Mouse (Mus musculus): ENCODE measurements around the gene Col17a1. TPM values are rescaled to one million over a fixed set of nuclear protein-coding genes. Genes with fewer than 3 reads are reported as not detected.

Gene Col17a1
- 2.5 TPM in 2 replicates for polyA plus RNA-seq (2014; fragmentation: Nextera tagmentation; extraction: Ambion mirVana)

GRCm38 (mm10) chr19:47691994-47692393, at the start of gene Col17a1:
Col17a1 (minus strand) TSS chr19:47692094.
- H3K9ac ChIP-seq (replicated peaks; ENCODE audit: low read length): no peak within 1 kb of the TSS
- no peak within 1 kb of the TSS for H3K4me3 ChIP-seq (ENCODE audit: low read depth, low read length)
- H3K4me2 ChIP-seq (ENCODE audit: low read depth, low read length): no peak within 1 kb of the TSS
- H3K9me3 ChIP-seq (replicated peaks; ENCODE audit: control insufficient read depth, low read length): no peaks in the 10 kb centered on the region
- DNase-seq (ENCODE audit: low spot score): no peak
- 76% methylated on average over 6 of the region's 6 CpGs for WGBS
- H3K27ac ChIP-seq (replicated peaks; ENCODE audit: low read depth, low read length): no peak within 1 kb of the TSS
- no peak for ATAC-seq (replicated peaks; ENCODE audit: insufficient number of reproducible peaks, low FRiP score, low TSS enrichment, low read depth)
- H3K27me3 ChIP-seq (ENCODE audit: control insufficient read depth, insufficient read depth, low read length): no peaks in the 10 kb centered on the region
- H3K4me1 ChIP-seq (ENCODE audit: control insufficient read depth, insufficient read depth, low read length): no peaks in the 10 kb centered on the region
- H3K36me3 ChIP-seq (replicated peaks; ENCODE audit: control insufficient read depth, insufficient read depth, low read depth, low read length): no peaks in the 10 kb centered on the region

GRCm38 (mm10) chr19:47731931-47732330, 40.0 kb upstream of the Col17a1 start:
- H3K4me1 ChIP-seq (ENCODE audit: control insufficient read depth, insufficient read depth, low read length): no peaks in the 10 kb centered on the region
- WGBS: 1% methylated on average over 14 of the region's 15 CpGs
- H3K4me3 ChIP-seq (ENCODE audit: low read depth, low read length): peak overlapping the region; percentile 73
- H3K4me2 ChIP-seq (ENCODE audit: low read depth, low read length): peak overlapping the region; percentile 16
- H3K9ac ChIP-seq (replicated peaks; ENCODE audit: low read length): peak overlapping the region; percentile 76
- H3K36me3 ChIP-seq (replicated peaks; ENCODE audit: control insufficient read depth, insufficient read depth, low read depth, low read length): no peaks in the 10 kb centered on the region; the same call in 1 of the 2 replicates
- ATAC-seq (replicated peaks; ENCODE audit: insufficient number of reproducible peaks, low FRiP score, low TSS enrichment, low read depth): no peak
- no peaks in the 10 kb centered on the region for H3K9me3 ChIP-seq (replicated peaks; ENCODE audit: control insufficient read depth, low read length)
- H3K27ac ChIP-seq (replicated peaks; ENCODE audit: low read depth, low read length): peak overlapping the region; percentile 88
- no peaks in the 10 kb centered on the region for H3K27me3 ChIP-seq (ENCODE audit: control insufficient read depth, insufficient read depth, low read length)
- peak; percentile 83 for DNase-seq (ENCODE audit: low spot score)

- under 1% methylated on average over 63 of the region's 72 CpGs for whole genome bisulfite sequencing
- peak; percentile 98 for DNase-seq (ENCODE audit: low spot score)
- ATAC-seq (replicated peaks; ENCODE audit: insufficient number of reproducible peaks, low FRiP score, low TSS enrichment, low read depth): peak; percentile 97
These were observed 39.4 kb upstream of the Col17a1 start, which contains the start of gene Sfr1 for GRCm38 (mm10) chr19:47731071-47731881. Sfr1 (plus strand) TSS chr19:47731682.

GRCm38 (mm10) chr19:47730691-47731070, 38.8 kb upstream of the Col17a1 start:
- DNase-seq (ENCODE audit: low spot score) (peak; percentile 84), ATAC-seq (replicated peaks; ENCODE audit: insufficient number of reproducible peaks, low FRiP score, low TSS enrichment, low read depth) (peak; percentile 85)
- H3K9ac ChIP-seq (replicated peaks; ENCODE audit: low read length): peak overlapping the region; percentile 63
- no peaks in the 10 kb centered on the region for H3K9me3 ChIP-seq (replicated peaks; ENCODE audit: control insufficient read depth, low read length)
- no peaks in the 10 kb centered on the region for H3K27me3 ChIP-seq (ENCODE audit: control insufficient read depth, insufficient read depth, low read length)
- H3K4me2 ChIP-seq (ENCODE audit: low read depth, low read length): peak overlapping the region; percentile 61
- H3K36me3 ChIP-seq (replicated peaks; ENCODE audit: control insufficient read depth, insufficient read depth, low read depth, low read length): no peaks in the 10 kb centered on the region; the same call in 1 of the 2 replicates
- 0% methylated on average over 12 of the region's 12 CpGs for WGBS
- no peaks in the 10 kb centered on the region for H3K4me1 ChIP-seq (ENCODE audit: control insufficient read depth, insufficient read depth, low read length)
- H3K27ac ChIP-seq (replicated peaks; ENCODE audit: low read depth, low read length): peak overlapping the region; percentile 89
- H3K4me3 ChIP-seq (ENCODE audit: low read depth, low read length): peak overlapping the region; percentile 73

More at GRCm38 (mm10) chr19:47731071-47731881, 39.4 kb upstream of the Col17a1 start, which contains the start of gene Sfr1:
- Histone ChIP-seq H3K27me3 (ENCODE audit: control insufficient read depth, insufficient read depth, low read length) (no peaks in the 10 kb centered on the region), H3K36me3 (replicated peaks; ENCODE audit: control insufficient read depth, insufficient read depth, low read depth, low read length) (no peaks in the 10 kb centered on the region; the same call in 1 of the 2 replicates), H3K4me2 (ENCODE audit: low read depth, low read length) (peak within 1 kb of the TSS; percentile 61), H3K9ac (replicated peaks; ENCODE audit: low read length) (peak within 1 kb of the TSS; percentile 76), H3K4me3 (ENCODE audit: low read depth, low read length) (peak within 1 kb of the TSS; percentile 73), H3K27ac (replicated peaks; ENCODE audit: low read depth, low read length) (peak within 1 kb of the TSS; percentile 89), H3K9me3 (replicated peaks; ENCODE audit: control insufficient read depth, low read length) (no peaks in the 10 kb centered on the region), H3K4me1 (ENCODE audit: control insufficient read depth, insufficient read depth, low read length) (no peaks in the 10 kb centered on the region)

GRCm38 (mm10) chr19:47725643-47726140, 33.8 kb upstream of the Col17a1 start:
- no peak for DNase-seq (ENCODE audit: low spot score)
- 76% methylated on average over 7 of the region's 7 CpGs for WGBS
- H3K36me3 ChIP-seq (replicated peaks; ENCODE audit: control insufficient read depth, insufficient read depth, low read depth, low read length): no peaks in the 10 kb centered on the region
- H3K4me1 ChIP-seq (ENCODE audit: control insufficient read depth, insufficient read depth, low read length): no peaks in the 10 kb centered on the region
- H3K9ac ChIP-seq (replicated peaks; ENCODE audit: low read length): no peak overlapping the region
- H3K4me2 ChIP-seq (ENCODE audit: low read depth, low read length): no peak overlapping the region
- no peak overlapping the region for H3K27ac ChIP-seq (replicated peaks; ENCODE audit: low read depth, low read length)
- H3K27me3 ChIP-seq (ENCODE audit: control insufficient read depth, insufficient read depth, low read length): no peaks in the 10 kb centered on the region
- H3K9me3 ChIP-seq (replicated peaks; ENCODE audit: control insufficient read depth, low read length): no peaks in the 10 kb centered on the region
- no peak overlapping the region for H3K4me3 ChIP-seq (ENCODE audit: low read depth, low read length)
- ATAC-seq (replicated peaks; ENCODE audit: insufficient number of reproducible peaks, low FRiP score, low TSS enrichment, low read depth): no peak

GRCm38 (mm10) chr19:47724903-47725302, 33.0 kb upstream of the Col17a1 start:
- no peaks in the 10 kb centered on the region for H3K36me3 ChIP-seq (replicated peaks; ENCODE audit: control insufficient read depth, insufficient read depth, low read depth, low read length)
- WGBS: 79% methylated on average over 4 of the region's 4 CpGs
- H3K4me3 ChIP-seq (ENCODE audit: low read depth, low read length): no peak overlapping the region
- no peaks in the 10 kb centered on the region for H3K27me3 ChIP-seq (ENCODE audit: control insufficient read depth, insufficient read depth, low read length)
- no peaks in the 10 kb centered on the region for H3K9me3 ChIP-seq (replicated peaks; ENCODE audit: control insufficient read depth, low read length)
- H3K4me2 ChIP-seq (ENCODE audit: low read depth, low read length): no peak overlapping the region
- H3K9ac ChIP-seq (replicated peaks; ENCODE audit: low read length): no peak overlapping the region
- DNase-seq (ENCODE audit: low spot score): no peak
- H3K4me1 ChIP-seq (ENCODE audit: control insufficient read depth, insufficient read depth, low read length): no peaks in the 10 kb centered on the region
- no peak overlapping the region for H3K27ac ChIP-seq (replicated peaks; ENCODE audit: low read depth, low read length)
- no peak for ATAC-seq (replicated peaks; ENCODE audit: insufficient number of reproducible peaks, low FRiP score, low TSS enrichment, low read depth)

- Histone ChIP-seq H3K9me3 (replicated peaks; ENCODE audit: control insufficient read depth, low read length) (no peaks in the 10 kb centered on the region), H3K4me3 (ENCODE audit: low read depth, low read length) (no peak overlapping the region), H3K4me1 (ENCODE audit: control insufficient read depth, insufficient read depth, low read length) (no peaks in the 10 kb centered on the region), H3K36me3 (replicated peaks; ENCODE audit: control insufficient read depth, insufficient read depth, low read depth, low read length) (no peaks in the 10 kb centered on the region), H3K9ac (replicated peaks; ENCODE audit: low read length) (no peak overlapping the region), H3K27me3 (ENCODE audit: control insufficient read depth, insufficient read depth, low read length) (no peaks in the 10 kb centered on the region), H3K4me2 (ENCODE audit: low read depth, low read length) (no peak overlapping the region), H3K27ac (replicated peaks; ENCODE audit: low read depth, low read length) (no peak overlapping the region)
- 71% methylated on average over 6 of the region's 6 CpGs for WGBS
- no peak for DNase-seq (ENCODE audit: low spot score)
- no peak for ATAC-seq (replicated peaks; ENCODE audit: insufficient number of reproducible peaks, low FRiP score, low TSS enrichment, low read depth)
These were observed 30.6 kb upstream of the Col17a1 start for GRCm38 (mm10) chr19:47722471-47722870.

DNA sequence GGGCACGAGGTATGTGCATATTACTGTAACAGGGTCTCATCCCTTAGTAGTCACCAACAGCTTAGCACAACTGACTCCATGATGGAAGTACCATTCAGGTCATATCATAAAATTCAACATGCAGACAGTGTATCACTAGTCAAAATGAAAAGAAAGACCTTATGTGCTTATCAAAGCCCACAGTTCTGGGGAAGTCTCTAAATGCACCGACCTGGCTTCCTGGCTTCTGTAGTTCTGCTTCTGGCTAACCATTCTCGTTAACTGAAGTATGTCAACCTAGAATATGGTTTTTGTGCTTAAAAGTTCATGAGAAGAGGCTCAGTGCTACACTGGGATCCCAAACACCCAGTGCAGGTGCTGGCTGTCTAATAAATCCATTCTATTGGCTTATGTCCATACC, 27.3 kb upstream of the Col17a1 start:
- Histone ChIP-seq H3K27ac (replicated peaks; ENCODE audit: low read depth, low read length) (no peak overlapping the region), H3K36me3 (replicated peaks; ENCODE audit: control insufficient read depth, insufficient read depth, low read depth, low read length) (no peaks in the 10 kb centered on the region), H3K9ac (replicated peaks; ENCODE audit: low read length) (no peak overlapping the region), H3K4me1 (ENCODE audit: control insufficient read depth, insufficient read depth, low read length) (no peaks in the 10 kb centered on the region), H3K4me3 (ENCODE audit: low read depth, low read length) (no peak overlapping the region), H3K27me3 (ENCODE audit: control insufficient read depth, insufficient read depth, low read length) (no peaks in the 10 kb centered on the region), H3K9me3 (replicated peaks; ENCODE audit: control insufficient read depth, low read length) (no peaks in the 10 kb centered on the region), H3K4me2 (ENCODE audit: low read depth, low read length) (no peak overlapping the region)
- no peak for DNase-seq (ENCODE audit: low spot score)
- 84% methylated on average over 3 of the region's 3 CpGs for WGBS
- no peak for ATAC-seq (replicated peaks; ENCODE audit: insufficient number of reproducible peaks, low FRiP score, low TSS enrichment, low read depth)
